ENCODE assay signal across 8 mouse cellular contexts in genomic region chr17:47687409-47688343, GRCm38 (mm10). TPM values are rescaled to one million over a fixed set of nuclear protein-coding genes. Genes with fewer than 3 reads are reported as not detected.
DNase-seq lines count a peak whose midpoint lies in the region; ATAC-seq lines count a peak whose summit lies in the region.

No protein-coding gene starts in this region.

- H3K36me3 ChIP-seq in hindbrain, embryonic 16.5 days (ENCODE audit: control insufficient read depth, insufficient read depth, low read length), result peaks cover 4% of the 10 kb centered on the region
- H3K36me3 ChIP-seq in macrophage (ENCODE audit: inconsistent target), result no peaks in the 10 kb centered on the region; the same call in 1 of the 2 replicates

- peak overlapping the region; percentile 88 for H3K4me2 ChIP-seq in hindbrain, embryonic 16.5 days (ENCODE audit: low read length)

- no peaks in the 10 kb centered on the region; the same call in 1 of the 2 replicates for H3K27me3 ChIP-seq in hindbrain, embryonic 16.5 days (replicated peaks; ENCODE audit: control insufficient read depth, insufficient read depth, low read length)

- WGBS in hindbrain, embryonic 16.5 days, result 1% methylated on average over 70 of the region's 70 CpGs
- under 1% methylated on average over 70 of the region's 70 CpGs for WGBS in macrophage (ENCODE audit: missing documents)

- H3K4me1 ChIP-seq in hindbrain, embryonic 16.5 days (ENCODE audit: control insufficient read depth, insufficient read depth, low read depth, low read length), result peaks cover 21% of the 10 kb centered on the region

- H3K4me3 ChIP-seq in hindbrain, embryonic 16.5 days (ENCODE audit: low read length), result peak overlapping the region; percentile 88
- H3K4me3 ChIP-seq in macrophage (ENCODE audit: inconsistent target), result peak overlapping the region; percentile 87

- peak overlapping the region; percentile 95 for H3K9ac ChIP-seq in hindbrain, embryonic 16.5 days (ENCODE audit: low read depth, low read length)

- H3K9me3 ChIP-seq in hindbrain, embryonic 16.5 days (ENCODE audit: control insufficient read depth, low read length), result no peaks in the 10 kb centered on the region

- peaks cover 11% of the 10 kb centered on the region; the same call in 1 of the 2 replicates for H3K79me2 ChIP-seq in macrophage (ENCODE audit: inconsistent target)

- ATAC-seq in hindbrain, embryonic 16.5 days, result peak; percentile 91

- H3K27ac ChIP-seq in hindbrain, embryonic 16.5 days (ENCODE audit: low read depth, low read length), result peak overlapping the region; percentile 91
- H3K27ac ChIP-seq in macrophage, result peak overlapping the region; percentile 65

- peak; percentile 94 for DNase-seq in WW6 (ENCODE audit: low read depth, low spot score)
- DNase-seq in cerebellum, postnatal 4 days (ENCODE audit: low spot score in 2 of 2), result peak; percentile 87 to 92
- peak; percentile 96 for DNase-seq in gastrocnemius, adult 18-20 months (ENCODE audit: low spot score)
- DNase-seq in left cerebral cortex, adult 18-20 months (ENCODE audit: low spot score in 2 of 2), result peak; percentile 98
- peak; percentile 98 for DNase-seq in right cerebral cortex, adult 18-20 months
- DNase-seq in urinary bladder, postnatal 10 days (ENCODE audit: low spot score), result peak; percentile 75

RNA-seq across cellular contexts. Expression of gene Tomm6, which starts 0.5 kb away (rescaled TPM):
- 100 to 1,000 TPM; 121 to 123 TPM for total RNA-seq in gastrocnemius, adult 18-20 months (2021)
- 264 and 286 TPM in 2 replicates for polyA plus RNA-seq in hindbrain, embryonic 16.5 days (2015; fragmentation: Nextera tagmentation; extraction: Ambion mirVana)
- 100 to 1,000 TPM; 205 to 227 TPM for total RNA-seq in left cerebral cortex, adult 18-20 months (2021)
- total RNA-seq in macrophage (2018; cell fraction: chromatin; rRNA removed), result 10 to 100 TPM in 11 of 26 experiments, 1 to 10 TPM in 15; 5.9 to 26.6 (median 9.9) TPM
- total RNA-seq in macrophage (2018; cell fraction: cytosol; rRNA removed), result 100 to 1,000 TPM; 135 to 266 (median 201) TPM
- total RNA-seq in macrophage (2018; cell fraction: nucleus; rRNA removed), result 10 to 100 TPM; 19.4 to 67.9 (median 35.0) TPM
- polyA plus RNA-seq in macrophage (2018), result 192 to 228 TPM (median 203 TPM) in 3 replicates

RNA-seq across cellular contexts. Expression of gene Frs3, which starts 1.2 kb away (rescaled TPM):
- 1 to 10 TPM; 6.8 to 7.2 TPM for total RNA-seq in gastrocnemius, adult 18-20 months (2021)
- polyA plus RNA-seq in hindbrain, embryonic 16.5 days (2015; fragmentation: Nextera tagmentation; extraction: Ambion mirVana), result 55.7 and 58.1 TPM in 2 replicates
- 10 to 100 TPM; 32.2 to 37.0 TPM for total RNA-seq in left cerebral cortex, adult 18-20 months (2021)
- total RNA-seq in macrophage (2018; cell fraction: chromatin; rRNA removed), result 10 to 100 TPM in 1 of 26 experiments, 1 to 10 TPM in 14, under 1 TPM in 3, not detected in 8; 0.37 to 10.7 (median 2.6) TPM
- 1 to 10 TPM in 7 of 26 experiments, under 1 TPM in 19; 0.08 to 2.0 (median 0.51) TPM for total RNA-seq in macrophage (2018; cell fraction: cytosol; rRNA removed)
- total RNA-seq in macrophage (2018; cell fraction: nucleus; rRNA removed), result 1 to 10 TPM in 15 of 26 experiments, under 1 TPM in 4, not detected in 7; 0.22 to 6.4 (median 1.9) TPM
- polyA plus RNA-seq in macrophage (2018), result 0.65 to 1.3 TPM (median 0.73 TPM) in 3 replicates

RNA-seq across cellular contexts. Expression of gene Gm21981, which starts 6.6 kb away (rescaled TPM):
- under 1 TPM; 0.28 to 0.59 TPM for total RNA-seq in gastrocnemius, adult 18-20 months (2021)
- 1.4 TPM in 2 replicates for polyA plus RNA-seq in hindbrain, embryonic 16.5 days (2015; fragmentation: Nextera tagmentation; extraction: Ambion mirVana)
- 1 to 10 TPM; 4.1 to 5.3 TPM for total RNA-seq in left cerebral cortex, adult 18-20 months (2021)
- under 1 TPM in 8 of 26 experiments, not detected in 18; 0.31 to 0.79 (median 0.41) TPM for total RNA-seq in macrophage (2018; cell fraction: chromatin; rRNA removed)
- under 1 TPM; 0.10 to 0.92 (median 0.37) TPM for total RNA-seq in macrophage (2018; cell fraction: cytosol; rRNA removed)
- total RNA-seq in macrophage (2018; cell fraction: nucleus; rRNA removed), result 1 to 10 TPM in 1 of 26 experiments, under 1 TPM in 13, not detected in 12; 0.22 to 1.1 (median 0.54) TPM
- polyA plus RNA-seq in macrophage (2018), result 0.23 to 0.79 TPM (median 0.74 TPM) in 3 replicates

RNA-seq across cellular contexts. Expression of gene Prickle4, which starts 6.9 kb away (rescaled TPM):
- total RNA-seq in gastrocnemius, adult 18-20 months (2021), result 1 to 10 TPM; 2.3 to 2.6 TPM
- polyA plus RNA-seq in hindbrain, embryonic 16.5 days (2015; fragmentation: Nextera tagmentation; extraction: Ambion mirVana), result 0.72 and 1.6 TPM in 2 replicates
- 1 to 10 TPM; 2.5 to 4.5 TPM for total RNA-seq in left cerebral cortex, adult 18-20 months (2021)
- 1 to 10 TPM in 6 of 26 experiments, not detected in 20; 1.6 to 4.1 (median 2.7) TPM for total RNA-seq in macrophage (2018; cell fraction: chromatin; rRNA removed)
- under 1 TPM in 7 of 26 experiments, not detected in 19; 0.18 to 0.82 (median 0.41) TPM for total RNA-seq in macrophage (2018; cell fraction: cytosol; rRNA removed)
- 1 to 10 TPM in 9 of 26 experiments, not detected in 17; 1.4 to 3.7 (median 2.0) TPM for total RNA-seq in macrophage (2018; cell fraction: nucleus; rRNA removed)
- 0.76 to 1.3 TPM in 2 of 3 replicates, not detected in the other for polyA plus RNA-seq in macrophage (2018)

RNA-seq across cellular contexts. Expression of gene Pgc, which starts 39.0 kb away (rescaled TPM):
- total RNA-seq in gastrocnemius, adult 18-20 months (2021), result not detected
- 0.11 TPM in 1 of 2 replicates, not detected in the other for polyA plus RNA-seq in hindbrain, embryonic 16.5 days (2015; fragmentation: Nextera tagmentation; extraction: Ambion mirVana)
- not detected for total RNA-seq in left cerebral cortex, adult 18-20 months (2021)
- not detected for total RNA-seq in macrophage (2018; cell fraction: chromatin; rRNA removed)
- not detected for total RNA-seq in macrophage (2018; cell fraction: cytosol; rRNA removed)
- not detected for total RNA-seq in macrophage (2018; cell fraction: nucleus; rRNA removed)
- polyA plus RNA-seq in macrophage (2018), result not detected in 3 replicates

Comparison
In these comparisons a context has a peak if more than half of its experiments do, and no peak if none do; other contexts are left out.
1. Peak in every context shown above with its lines: DNase-seq, ATAC-seq, H3K4me3 ChIP-seq and H3K27ac ChIP-seq.
2. RNA of gene Frs3, which starts 1.2 kb away (total RNA-seq): 32.2 to 37.0 TPM in left cerebral cortex, adult 18-20 months; 6.8 to 7.2 TPM in gastrocnemius, adult 18-20 months; every median in the first group is over 4 times any median in the second.